Mouse (Mus musculus) hindbrain, embryonic 13.5 days (tissue): ENCODE data around the gene Gm28048. TPM values are rescaled to one million over a fixed set of nuclear protein-coding genes. Genes with fewer than 3 reads are reported as not detected.
A peak's percentile ranks its signal among the peaks of the same experiment; 100 is the strongest.

ENCODE experiments used
- ATAC-seq: fragments of 200-750 bp; cut with Nextera tagmentation; 2 replicates; pipeline ENCODE4 v1.8.0; 2017; ENCODE audit warnings: moderate TSS enrichment; ENCODE audit not compliant: low FRiP score
- H3K27ac ChIP-seq: fragments of 300-500 bp; sonication (generic); 2 replicates; pipeline ENCODE4 v1.5.1; 2015; ENCODE audit warnings: inconsistent platforms, mild to moderate bottlenecking, moderate library complexity
- H3K27me3 ChIP-seq: fragments of 300-500 bp; sonication (generic); 2 replicates; pipeline ENCODE4 v1.6.1; 2015; ENCODE audit warnings: mild to moderate bottlenecking, inconsistent platforms
- H3K36me3 ChIP-seq: fragments of 300-500 bp; sonication (generic); 2 replicates; pipeline ENCODE4 v1.6.1; 2015; ENCODE audit warnings: mild to moderate bottlenecking, inconsistent platforms
- H3K4me1 ChIP-seq: fragments of 300-500 bp; sonication (generic); replicated peaks from 2 replicates; pipeline ENCODE4 v1.6.1; 2015; ENCODE audit warnings: inconsistent platforms
- H3K4me2 ChIP-seq: fragments of 300-500 bp; sonication (generic); 2 replicates; pipeline ENCODE4 v1.6.1; 2015; ENCODE audit warnings: inconsistent platforms, mild to moderate bottlenecking, moderate library complexity
- H3K4me3 ChIP-seq: fragments of 300-500 bp; sonication (generic); 2 replicates; pipeline ENCODE4 v1.5.1; 2015; ENCODE audit warnings: mild to moderate bottlenecking, inconsistent platforms
- H3K9ac ChIP-seq: fragments of 300-500 bp; sonication (generic); 2 replicates; pipeline ENCODE4 v1.6.1; 2015; ENCODE audit warnings: mild to moderate bottlenecking, inconsistent platforms
- H3K9me3 ChIP-seq: fragments of 300-500 bp; sonication (generic); 2 replicates; pipeline ENCODE4 v1.6.1; 2016; ENCODE audit warnings: inconsistent platforms
- WGBS: fragments of 180-500 bp; shearing (Covaris S2); methylation state at CpG from one replicate; pipeline ENCODE4 v1.1.7; 2015; 5-methylcytosine and 5-hydroxymethylcytosine counted together
- polyA plus RNA-seq: library from polyadenylated mRNA; unstranded; fragments of >200 nt; fragmentation: Nextera tagmentation; extraction: Ambion mirVana; gene quantifications from 2 replicates; pipeline ENCODE4 v1.2.1, GENCODE M21; 2015

The Gm28048 gene
- polyA plus RNA-seq, 1 experiment from 2014 or later = 6.1 TPM

DNA sequence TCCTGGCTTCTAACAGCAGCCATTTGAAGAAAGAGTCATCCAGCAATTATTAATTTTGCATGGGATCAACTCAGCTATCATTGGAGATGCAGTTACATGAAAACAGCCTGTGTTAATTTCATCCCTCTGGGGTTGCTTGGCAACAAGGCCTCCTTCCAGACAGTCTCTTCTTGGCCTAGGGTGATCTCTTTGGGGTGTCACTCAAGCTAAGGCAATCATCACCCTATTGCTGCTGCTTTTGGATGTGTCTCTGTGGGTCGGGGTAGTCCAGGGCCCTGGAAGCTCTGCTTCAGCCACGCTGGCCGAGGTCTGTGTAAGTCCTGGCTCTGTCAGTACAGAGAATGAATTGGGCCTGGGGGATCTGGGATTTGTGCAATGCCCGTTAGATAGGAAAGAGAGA, 106.6 kb downstream of the Gm28048 start:
- Histone ChIP-seq H3K9me3 (no peaks in the 10 kb centered on the region), H3K9ac (peak overlapping the region; percentile 46), H3K4me2 (no peak overlapping the region), H3K27ac (peak overlapping the region; percentile 79), H3K36me3 (no peaks in the 10 kb centered on the region), H3K27me3 (no peaks in the 10 kb centered on the region), H3K4me1 (peaks cover 25% of the 10 kb centered on the region), H3K4me3 (no peak overlapping the region)
- peak; percentile 71 for ATAC-seq
- WGBS = 68% methylated on average over 4 of the region's 4 CpGs

DNA sequence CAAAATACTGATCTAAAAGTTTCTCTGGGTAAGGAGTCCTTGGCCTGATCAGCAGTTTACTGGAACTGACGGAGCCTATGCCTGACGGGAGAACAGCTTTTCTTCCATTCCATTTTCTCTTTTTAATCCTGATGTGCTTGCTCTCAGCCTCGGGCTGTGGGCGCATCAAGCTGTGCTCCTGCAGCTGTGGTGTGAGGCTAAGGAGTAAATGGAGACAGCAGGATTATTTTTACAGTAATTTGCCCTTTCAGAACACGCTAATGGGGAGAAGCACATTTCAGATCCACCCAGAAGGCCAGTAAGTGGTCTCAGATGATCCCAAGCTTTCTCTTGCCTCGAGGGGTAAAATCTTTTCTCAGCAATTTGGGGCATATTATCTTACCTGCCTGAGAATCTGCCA, 107.1 kb downstream of the Gm28048 start:
- 52% methylated on average over 6 of the region's 6 CpGs for WGBS
- Histone ChIP-seq H3K4me1 (peaks cover 25% of the 10 kb centered on the region), H3K4me3 (no peak overlapping the region), H3K9me3 (no peaks in the 10 kb centered on the region), H3K4me2 (no peak overlapping the region), H3K36me3 (no peaks in the 10 kb centered on the region), H3K27me3 (no peaks in the 10 kb centered on the region), H3K27ac (peak overlapping the region; percentile 79), H3K9ac (peak overlapping the region; percentile 46)
- ATAC-seq = peak; percentile 27; the same call in 1 of the 2 replicates

DNA sequence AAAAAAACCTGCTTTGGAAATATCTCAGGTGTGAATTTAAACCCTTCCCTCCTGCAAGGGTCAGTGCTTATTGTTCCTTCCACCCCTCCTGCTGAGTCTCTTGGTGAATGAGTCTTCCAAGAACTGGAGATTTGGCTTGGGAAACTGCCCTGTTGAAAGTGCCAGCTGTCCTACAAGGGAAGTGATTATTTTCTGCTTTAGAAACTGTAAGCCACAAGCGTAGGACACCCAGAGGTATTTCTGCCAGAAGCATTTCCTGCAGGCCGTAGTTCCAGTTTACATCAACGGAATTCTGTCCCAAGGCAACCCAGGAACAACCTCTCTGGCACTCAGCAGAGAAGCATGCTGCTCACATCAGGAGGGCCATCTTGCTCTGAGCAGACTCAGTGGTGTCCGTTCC, 108.5 kb downstream of the Gm28048 start:
- Histone ChIP-seq H3K27ac (no peak overlapping the region), H3K36me3 (no peaks in the 10 kb centered on the region), H3K4me1 (peaks cover 25% of the 10 kb centered on the region), H3K4me3 (no peak overlapping the region), H3K9me3 (no peaks in the 10 kb centered on the region), H3K4me2 (no peak overlapping the region), H3K9ac (no peak overlapping the region), H3K27me3 (no peaks in the 10 kb centered on the region)
- 54% methylated on average over 4 of the region's 4 CpGs for WGBS
- ATAC-seq = no peak

DNA sequence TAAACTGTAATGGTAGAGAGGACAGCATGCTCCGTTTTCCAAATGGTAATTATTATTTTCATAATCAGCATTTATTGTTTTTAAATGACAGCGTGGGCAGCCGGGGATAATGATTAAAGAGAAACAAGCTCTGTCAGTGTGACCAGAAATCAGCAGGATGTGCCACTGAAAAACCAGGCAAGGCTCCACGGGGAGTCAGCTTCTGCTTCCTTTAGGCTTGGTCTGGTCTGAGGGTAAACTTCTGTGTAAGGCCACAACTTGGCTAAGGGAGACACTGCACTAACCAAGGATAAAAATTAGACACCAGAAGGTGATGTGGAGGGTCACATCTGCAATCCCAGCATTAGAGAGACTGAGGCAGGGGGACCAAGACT, 109.6 kb downstream of the Gm28048 start:
- 51% methylated on average over 4 of the region's 4 CpGs for WGBS
- no peaks in the 10 kb centered on the region for H3K27me3 ChIP-seq
- no peaks in the 10 kb centered on the region for H3K36me3 ChIP-seq
- no peak overlapping the region for H3K4me3 ChIP-seq
- H3K4me2 ChIP-seq = no peak overlapping the region
- peaks cover 25% of the 10 kb centered on the region for H3K4me1 ChIP-seq
- no peaks in the 10 kb centered on the region for H3K9me3 ChIP-seq
- H3K9ac ChIP-seq = no peak overlapping the region
- H3K27ac ChIP-seq = no peak overlapping the region
- ATAC-seq = no peak

DNA sequence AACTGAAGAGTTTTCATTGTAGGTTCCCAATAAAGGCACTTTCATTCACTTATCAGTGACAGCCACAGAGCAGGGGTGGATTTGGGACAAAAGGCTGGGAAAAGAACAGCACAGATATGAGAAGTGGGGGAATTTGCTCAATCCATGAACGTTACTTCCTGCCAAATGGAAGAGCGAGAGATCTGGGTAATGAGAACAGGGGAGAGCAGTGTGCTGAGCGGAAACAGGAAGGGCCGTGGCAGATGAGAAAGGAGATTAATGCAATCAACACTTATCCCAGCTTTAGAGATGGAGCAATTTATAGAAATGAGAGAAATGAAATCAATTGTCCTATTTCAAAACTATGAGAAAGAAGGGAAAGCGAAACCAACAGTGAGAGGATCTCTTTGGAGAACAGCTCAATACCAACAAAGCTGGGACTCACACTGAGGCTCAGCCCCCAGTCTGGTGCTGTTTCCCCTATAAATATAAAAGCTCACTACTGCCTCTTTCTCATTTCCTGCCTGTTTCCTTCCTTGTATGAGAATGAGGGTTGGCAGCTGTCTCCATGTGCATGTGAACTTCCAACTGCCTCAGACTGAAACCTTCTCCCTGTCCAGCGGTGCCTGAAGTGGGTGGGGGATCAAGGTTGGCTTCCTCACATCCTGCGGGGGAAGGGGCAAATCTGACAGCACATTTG, 110.1 kb downstream of the Gm28048 start:
- H3K4me1 ChIP-seq = peaks cover 25% of the 10 kb centered on the region
- H3K4me3 ChIP-seq = no peak overlapping the region
- no peak overlapping the region for H3K9ac ChIP-seq
- WGBS = 68% methylated on average over 7 of the region's 7 CpGs
- no peaks in the 10 kb centered on the region for H3K9me3 ChIP-seq
- H3K27me3 ChIP-seq = no peaks in the 10 kb centered on the region
- H3K27ac ChIP-seq = no peak overlapping the region
- H3K36me3 ChIP-seq = no peaks in the 10 kb centered on the region
- H3K4me2 ChIP-seq = no peak overlapping the region
- no peak for ATAC-seq

DNA sequence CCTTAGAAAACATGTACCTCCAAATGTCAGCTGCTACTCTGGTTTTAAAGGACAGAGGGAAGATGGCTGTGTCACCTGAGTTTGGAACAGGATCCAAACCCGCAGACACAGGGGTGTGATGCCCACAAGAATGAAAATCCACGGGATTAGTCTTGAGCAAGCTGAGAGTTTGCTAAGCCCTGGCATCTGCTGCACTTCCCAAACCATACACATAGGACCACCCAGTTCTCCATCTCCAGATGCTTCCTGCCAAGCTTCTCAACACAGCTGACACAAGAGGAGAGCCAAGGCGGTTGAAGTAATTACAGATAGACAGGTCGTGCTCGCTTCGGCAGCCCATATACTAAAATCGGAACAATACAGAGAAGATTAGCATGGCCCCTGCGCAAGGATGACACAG, 113.3 kb downstream of the Gm28048 start:
- Histone ChIP-seq H3K27me3 (peaks cover 14% of the 10 kb centered on the region), H3K4me2 (no peak overlapping the region), H3K9ac (no peak overlapping the region), H3K4me3 (no peak overlapping the region), H3K9me3 (no peaks in the 10 kb centered on the region), H3K4me1 (peaks cover 13% of the 10 kb centered on the region; the same call in 1 of the 2 replicates), H3K27ac (no peak overlapping the region), H3K36me3 (no peaks in the 10 kb centered on the region)
- 88% methylated on average over 8 of the region's 8 CpGs for WGBS
- ATAC-seq = no peak

DNA sequence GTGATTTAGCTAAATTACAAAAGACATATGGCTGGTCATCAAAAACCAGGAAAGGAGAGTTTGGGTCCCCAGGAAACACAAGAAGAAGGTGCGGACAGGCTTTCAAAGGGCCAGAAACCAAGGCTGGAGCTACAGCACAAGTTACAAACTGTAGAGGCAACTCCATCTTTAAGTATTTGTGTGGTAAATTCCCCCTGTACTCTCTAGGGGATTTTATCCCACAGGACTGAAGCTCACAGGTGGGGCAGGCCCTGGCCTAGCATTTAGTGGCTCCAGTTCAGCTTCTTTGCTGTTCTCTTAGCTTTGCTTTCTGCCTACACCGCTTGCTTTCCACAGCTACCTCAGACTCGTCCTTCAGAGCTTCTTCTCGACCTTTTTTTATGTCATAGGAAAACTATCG, 114.2 kb downstream of the Gm28048 start:
- H3K4me3 ChIP-seq = no peak overlapping the region
- H3K27me3 ChIP-seq = peaks cover 20% of the 10 kb centered on the region

DNA sequence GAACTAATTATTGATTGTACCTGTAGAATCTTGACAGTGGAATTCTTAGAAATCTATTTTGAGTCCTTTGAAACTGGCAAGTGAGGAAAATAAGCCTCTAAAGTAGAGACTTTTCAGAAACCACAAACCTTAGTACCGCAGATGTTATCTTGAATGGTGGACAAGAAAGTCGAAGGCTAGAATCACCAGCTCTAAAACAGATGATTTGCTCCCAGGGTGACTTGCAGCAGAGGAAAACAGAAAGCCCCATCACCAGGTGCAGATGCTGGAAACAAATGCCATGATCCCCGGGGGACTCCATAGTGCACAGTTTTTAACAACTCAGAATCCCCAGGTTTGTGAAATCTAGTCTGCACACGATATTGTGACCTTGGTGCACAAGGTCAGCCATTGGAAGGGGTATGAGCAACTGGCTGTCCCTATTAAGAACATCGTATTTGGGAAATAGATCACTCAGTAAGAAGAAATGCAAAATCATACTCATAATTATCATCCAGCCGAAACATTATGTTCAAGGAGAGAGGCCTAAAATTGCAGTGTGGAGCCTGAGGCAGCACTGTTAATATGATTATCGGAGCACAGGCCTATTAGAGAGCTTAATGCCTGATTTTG, 116.1 kb downstream of the Gm28048 start:
- H3K27me3 ChIP-seq = peaks cover 39% of the 10 kb centered on the region
- no peaks in the 10 kb centered on the region for H3K9me3 ChIP-seq
- no peak overlapping the region for H3K4me3 ChIP-seq
- no peaks in the 10 kb centered on the region for H3K36me3 ChIP-seq
- H3K4me1 ChIP-seq = peaks cover 6% of the 10 kb centered on the region; the same call in 1 of the 2 replicates
- ATAC-seq = no peak
- H3K4me2 ChIP-seq = no peak overlapping the region
- no peak overlapping the region for H3K9ac ChIP-seq
- 81% methylated on average over 7 of the region's 7 CpGs for WGBS
- H3K27ac ChIP-seq = no peak overlapping the region

More for the DNA sequence above, 114.2 kb downstream of the Gm28048 start:
- H3K9me3 ChIP-seq = no peaks in the 10 kb centered on the region
- H3K27ac ChIP-seq = no peak overlapping the region
- H3K36me3 ChIP-seq = no peaks in the 10 kb centered on the region
- WGBS = 85% methylated on average over 5 of the region's 5 CpGs
- H3K9ac ChIP-seq = no peak overlapping the region
- no peak overlapping the region for H3K4me2 ChIP-seq
- H3K4me1 ChIP-seq = peaks cover 13% of the 10 kb centered on the region; the same call in 1 of the 2 replicates
- ATAC-seq = no peak

DNA sequence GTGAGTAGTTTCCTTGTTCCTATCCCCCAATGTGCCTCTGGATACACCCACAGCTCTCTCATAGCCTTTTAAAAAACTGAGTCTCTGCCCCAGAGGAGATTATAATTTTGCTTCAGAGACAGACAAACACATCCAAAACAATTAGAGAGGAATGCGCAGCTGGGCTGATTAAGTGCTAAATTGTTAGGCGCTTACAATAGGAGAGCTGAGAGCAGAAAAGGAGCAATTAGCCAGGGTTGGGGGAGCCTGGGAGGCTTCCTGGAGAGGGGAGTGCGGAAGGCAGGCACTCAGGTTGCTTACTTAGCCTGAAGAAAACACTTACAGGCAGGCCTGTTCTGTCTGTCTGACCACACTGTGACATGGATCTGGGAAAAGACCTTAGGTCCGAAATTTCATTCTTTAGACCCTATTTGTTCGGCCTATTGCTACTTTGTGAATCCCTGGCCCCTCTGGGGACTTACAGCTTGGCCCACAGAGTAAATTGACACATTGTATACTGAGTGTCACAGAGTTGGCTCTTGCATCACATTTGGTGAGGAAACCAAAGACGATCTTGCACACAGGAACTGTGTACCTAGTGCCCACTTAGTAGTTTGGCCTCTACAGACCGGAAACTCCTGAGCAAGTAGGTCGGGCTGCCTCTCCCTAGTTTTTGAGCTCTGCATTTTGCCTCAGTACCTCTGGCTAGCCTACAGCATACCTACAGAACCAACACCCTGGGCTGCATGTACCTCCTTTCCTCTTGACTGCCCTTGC, 117.4 kb downstream of the Gm28048 start:
- no peak for ATAC-seq
- no peaks in the 10 kb centered on the region for H3K9me3 ChIP-seq
- H3K4me3 ChIP-seq = no peak overlapping the region
- H3K9ac ChIP-seq = no peak overlapping the region
- 49% methylated on average over 8 of the region's 8 CpGs for WGBS
- peaks cover 52% of the 10 kb centered on the region for H3K27me3 ChIP-seq
- H3K27ac ChIP-seq = no peak overlapping the region
- no peak overlapping the region for H3K4me2 ChIP-seq
- no peaks in the 10 kb centered on the region for H3K36me3 ChIP-seq
- H3K4me1 ChIP-seq = peaks cover 16% of the 10 kb centered on the region

DNA sequence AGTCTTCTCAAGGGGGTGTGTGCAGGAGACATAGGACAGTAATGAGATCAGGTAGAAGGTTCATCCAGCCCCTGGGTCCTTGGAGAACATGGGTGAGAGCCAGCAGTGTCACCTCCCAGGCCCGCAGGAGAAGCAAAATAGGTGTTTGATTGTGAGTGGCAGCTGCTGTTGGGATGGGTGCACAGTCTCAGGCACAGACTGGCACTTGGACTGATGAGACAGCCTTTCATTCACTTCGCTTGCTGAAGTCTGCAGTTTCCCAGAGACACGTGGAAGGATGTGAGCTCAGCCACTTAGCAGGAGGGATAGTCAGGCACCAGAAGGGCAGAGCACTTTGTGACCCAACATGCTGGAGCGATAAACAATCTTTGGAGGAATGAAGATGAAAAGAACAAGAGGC, 118.3 kb downstream of the Gm28048 start:
- no peak overlapping the region for H3K4me2 ChIP-seq
- no peak for ATAC-seq
- no peak overlapping the region for H3K27ac ChIP-seq
- 47% methylated on average over 4 of the region's 4 CpGs for WGBS
- H3K27me3 ChIP-seq = peaks cover 61% of the 10 kb centered on the region
- no peak overlapping the region for H3K9ac ChIP-seq
- no peaks in the 10 kb centered on the region for H3K9me3 ChIP-seq
- H3K4me1 ChIP-seq = peaks cover 23% of the 10 kb centered on the region
- H3K36me3 ChIP-seq = no peaks in the 10 kb centered on the region
- no peak overlapping the region for H3K4me3 ChIP-seq

DNA sequence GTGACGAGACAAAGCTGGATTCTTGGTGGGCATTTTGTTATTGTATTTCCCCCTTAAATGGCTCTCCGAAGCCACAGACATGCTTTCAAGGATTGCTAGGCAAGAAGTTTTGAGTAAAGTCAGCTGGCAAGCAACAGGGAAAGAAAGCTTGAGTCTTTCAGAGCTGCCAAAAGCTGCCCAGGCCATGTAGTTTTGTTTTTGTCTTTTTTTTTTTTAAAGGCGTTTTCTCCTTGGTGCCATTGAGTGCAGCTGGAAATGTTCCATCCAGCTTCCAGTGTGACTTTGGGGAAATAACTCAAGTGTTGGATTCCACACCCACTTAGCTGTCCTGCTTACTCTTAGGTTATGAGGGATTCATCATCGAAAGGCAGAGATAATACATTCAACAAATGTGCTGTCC, 120.6 kb downstream of the Gm28048 start:
- no peak overlapping the region for H3K27ac ChIP-seq
- H3K9ac ChIP-seq = no peak overlapping the region
- ATAC-seq = no peak
- H3K36me3 ChIP-seq = no peaks in the 10 kb centered on the region
- no peak overlapping the region for H3K4me3 ChIP-seq
- 61% methylated on average over 4 of the region's 4 CpGs for WGBS
- H3K27me3 ChIP-seq = peaks cover 83% of the 10 kb centered on the region
- no peaks in the 10 kb centered on the region for H3K9me3 ChIP-seq
- H3K4me1 ChIP-seq = peaks cover 30% of the 10 kb centered on the region
- no peak overlapping the region for H3K4me2 ChIP-seq

DNA sequence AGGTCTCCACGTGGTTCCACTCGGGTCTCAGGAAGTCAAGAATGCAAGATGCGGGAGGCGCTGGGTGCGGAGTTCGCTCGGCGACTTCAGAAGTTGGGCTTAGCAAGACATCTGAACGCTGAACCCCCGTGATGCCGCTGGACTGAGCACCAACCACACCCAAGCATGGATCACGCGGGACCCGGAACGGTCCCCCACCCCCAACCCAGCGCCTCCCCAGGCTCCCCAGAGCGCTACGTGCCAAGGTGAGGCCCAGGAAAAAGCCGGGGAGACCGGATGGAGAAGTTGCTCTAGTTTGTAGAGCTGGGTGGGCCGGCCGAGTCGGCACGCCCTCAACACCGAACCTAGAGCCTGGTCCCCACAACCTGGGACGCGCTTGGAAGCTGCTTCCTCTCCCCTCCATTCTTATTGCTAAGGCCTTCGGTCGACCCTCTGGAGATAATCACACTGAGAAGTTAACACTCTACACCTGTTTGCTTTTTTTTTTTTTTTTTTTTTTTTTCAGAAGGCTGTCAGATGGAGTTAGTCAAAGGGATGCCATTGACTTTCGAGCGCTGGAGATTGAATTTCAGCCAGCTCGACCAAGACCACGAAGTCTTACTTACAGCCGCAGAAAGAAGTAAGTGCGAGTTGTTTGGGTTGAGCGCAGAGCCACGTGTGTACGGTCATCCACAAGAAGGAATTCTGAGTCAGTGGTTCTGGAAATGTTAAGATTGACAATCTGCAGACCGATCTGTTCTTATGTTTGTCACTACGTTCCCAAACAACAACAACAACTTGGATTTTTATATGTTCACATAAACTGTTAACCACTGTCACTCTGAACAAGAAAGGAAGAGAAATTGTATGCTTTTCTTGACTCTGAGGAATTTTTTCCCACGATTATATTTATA, 121.3 kb downstream of the Gm28048 start, which contains the start of gene B3gnt2:
TSS of gene B3gnt2 (minus strand) at position 627 of the 893 bp plus-strand sequence.
- Histone ChIP-seq H3K27me3 (peaks cover 89% of the 10 kb centered on the region), H3K4me2 (peak within 1 kb of the TSS; percentile 98), H3K9ac (peak within 1 kb of the TSS; percentile 74), H3K4me1 (peaks cover 30% of the 10 kb centered on the region), H3K27ac (no peak within 1 kb of the TSS), H3K4me3 (peak within 1 kb of the TSS; percentile 69), H3K9me3 (no peaks in the 10 kb centered on the region), H3K36me3 (no peaks in the 10 kb centered on the region)
- ATAC-seq = 0 out of 2 replicates have a peak, but pooled peaks have one; percentile 8
- 5% methylated on average over 41 of the region's 41 CpGs for WGBS
